Mouse (Mus musculus) liver, postnatal 0 days (tissue): ENCODE measurements around the gene Hist1h2af.
"Not testable (repeated sequence)": the region's sequence is repeated elsewhere in the genome, so short reads cannot be mapped to it uniquely, and the experiment has no call there.

Experiments
- CTCF ChIP-seq: sonication (generic); IDR thresholded peaks from 2 replicates; pipeline ENCODE4 v1.5.1; 2016; ENCODE audit warnings: antibody characterized with exemption, low read depth
- EP300 ChIP-seq: IDR thresholded peaks from 2 replicates; pipeline ENCODE4 v1.6.1; 2016; ENCODE audit warnings: antibody characterized with exemption, low read depth, mild to moderate bottlenecking

- not testable (repeated sequence) for TF ChIP-seq CTCF, EP300
Measured at GRCm38 (mm10) chr13:23561531-23561882, 27.8 kb downstream of the Hist1h2af start.
